Mouse (Mus musculus) heart, embryonic 11.5 days (tissue): ENCODE data around the gene Lypd1. TPM values are rescaled to one million over a fixed set of nuclear protein-coding genes. Genes with fewer than 3 reads are reported as not detected.

ENCODE experiments used
- ATAC-seq: fragments of 200-750 bp; cut with Nextera tagmentation; replicated peaks from 2 replicates; pipeline ENCODE4 v1.8.0; 2017; ENCODE audit warnings: moderate library complexity; ENCODE audit not compliant: insufficient number of reproducible peaks, low FRiP score, low TSS enrichment
- H3K27ac ChIP-seq: fragments of 300-500 bp; sonication (generic); 2 replicates; pipeline ENCODE4 v1.5.1; 2014; ENCODE audit warnings: mild to moderate bottlenecking, low read depth, low read length
- H3K27me3 ChIP-seq: fragments of 300-500 bp; sonication (generic); 2 replicates; pipeline ENCODE4 v1.6.1; 2014; ENCODE audit warnings: mild to moderate bottlenecking, low read length, mixed read lengths; ENCODE audit not compliant: control insufficient read depth, insufficient read depth
- H3K36me3 ChIP-seq: fragments of 300-500 bp; sonication (generic); 2 replicates; pipeline ENCODE4 v1.6.1; 2014; ENCODE audit warnings: mild to moderate bottlenecking, low read length, moderate library complexity, mixed read lengths; ENCODE audit not compliant: control insufficient read depth, insufficient read depth
- H3K4me1 ChIP-seq: fragments of 300-500 bp; sonication (generic); 2 replicates; pipeline ENCODE4 v1.6.1; 2014; ENCODE audit warnings: low read length; ENCODE audit not compliant: control insufficient read depth, insufficient read depth
- H3K4me2 ChIP-seq: fragments of 300-500 bp; sonication (generic); 2 replicates; pipeline ENCODE4 v1.6.1; 2014; ENCODE audit warnings: mild to moderate bottlenecking, moderate library complexity
- H3K4me3 ChIP-seq: fragments of 300-500 bp; sonication (generic); 2 replicates; pipeline ENCODE4 v1.5.1; 2014; ENCODE audit warnings: low read depth, low read length
- H3K9ac ChIP-seq: fragments of 300-500 bp; sonication (generic); 2 replicates; pipeline ENCODE4 v1.6.1; 2014; ENCODE audit warnings: mild to moderate bottlenecking, low read depth, low read length, moderate library complexity
- H3K9me3 ChIP-seq: fragments of 300-500 bp; sonication (generic); replicated peaks from 2 replicates; pipeline ENCODE4 v1.6.1; 2016; ENCODE audit warnings: low read length; ENCODE audit not compliant: control insufficient read depth
- WGBS: fragments of 180-500 bp; shearing (Covaris S2); extraction: QIAGEN DNeasy Blood & Tissue Kit; methylation state at CpG from one replicate; pipeline ENCODE4 v1.1.7; 2014; ENCODE audit not compliant: insufficient replicate concordance; 5-methylcytosine and 5-hydroxymethylcytosine counted together
- polyA plus RNA-seq: library from polyadenylated mRNA; unstranded; fragments of >200 nt; fragmentation: Nextera tagmentation; extraction: Ambion mirVana; gene quantifications from 2 replicates; pipeline ENCODE4 v1.2.1, GENCODE M21; 2014

Lypd1 gene
- 1.1 and 1.4 TPM in 2 replicates for polyA plus RNA-seq

GRCm38 (mm10) chr1:125912601-125913600 is at the start of gene Lypd1:
TSS of gene Lypd1 (minus strand) at chr1:125913101.
- Histone ChIP-seq H3K9ac (peak within 1 kb of the TSS; percentile 49; the same call in 1 of the 2 replicates), H3K4me2 (peak within 1 kb of the TSS; percentile 96), H3K4me1 (peaks cover 17% of the 10 kb centered on the region), H3K27me3 (peaks cover 34% of the 10 kb centered on the region), H3K27ac (no peak within 1 kb of the TSS), H3K36me3 (no peaks in the 10 kb centered on the region), H3K9me3 (no peaks in the 10 kb centered on the region), H3K4me3 (peak within 1 kb of the TSS; percentile 53)
- no peak for ATAC-seq
- WGBS, result 6% methylated on average over 30 of the region's 30 CpGs

- ATAC-seq, result no peak
- no peaks in the 10 kb centered on the region for H3K4me1 ChIP-seq
- no peaks in the 10 kb centered on the region for H3K9me3 ChIP-seq
- H3K27ac ChIP-seq, result no peak overlapping the region
- 49% methylated on average over 3 of the region's 3 CpGs for WGBS
- H3K27me3 ChIP-seq, result no peaks in the 10 kb centered on the region
- no peaks in the 10 kb centered on the region for H3K36me3 ChIP-seq
- H3K4me2 ChIP-seq, result no peak overlapping the region
- H3K4me3 ChIP-seq, result no peak overlapping the region
- H3K9ac ChIP-seq, result no peak overlapping the region
These were observed 38.1 kb upstream of the Lypd1 start for GRCm38 (mm10) chr1:125951026-125951425.

- Histone ChIP-seq H3K4me2 (no peak overlapping the region), H3K36me3 (no peaks in the 10 kb centered on the region), H3K4me3 (no peak overlapping the region), H3K9ac (no peak overlapping the region), H3K9me3 (no peaks in the 10 kb centered on the region), H3K27ac (no peak overlapping the region), H3K27me3 (no peaks in the 10 kb centered on the region), H3K4me1 (no peaks in the 10 kb centered on the region)
- no peak for ATAC-seq
- 74% methylated on average over 6 of the region's 6 CpGs for WGBS
These were observed 36.2 kb upstream of the Lypd1 start for GRCm38 (mm10) chr1:125949076-125949475.

GRCm38 (mm10) chr1:125945136-125945535 is 32.2 kb upstream of the Lypd1 start:
- WGBS, result 70% methylated on average over 9 of the region's 9 CpGs
- no peaks in the 10 kb centered on the region for H3K4me1 ChIP-seq
- H3K27me3 ChIP-seq, result no peaks in the 10 kb centered on the region
- no peak overlapping the region for H3K4me3 ChIP-seq
- no peaks in the 10 kb centered on the region for H3K9me3 ChIP-seq
- H3K36me3 ChIP-seq, result no peaks in the 10 kb centered on the region
- ATAC-seq, result no peak
- no peak overlapping the region for H3K9ac ChIP-seq
- no peak overlapping the region for H3K27ac ChIP-seq
- no peak overlapping the region for H3K4me2 ChIP-seq

- Histone ChIP-seq H3K9me3 (no peaks in the 10 kb centered on the region), H3K9ac (no peak overlapping the region), H3K4me3 (no peak overlapping the region), H3K27ac (no peak overlapping the region), H3K36me3 (no peaks in the 10 kb centered on the region), H3K4me1 (no peaks in the 10 kb centered on the region), H3K4me2 (no peak overlapping the region), H3K27me3 (no peaks in the 10 kb centered on the region)
- WGBS, result 72% methylated on average over 1 of the region's 1 CpGs
- no peak for ATAC-seq
These were observed 30.4 kb upstream of the Lypd1 start for GRCm38 (mm10) chr1:125943305-125943704.

GRCm38 (mm10) chr1:125925486-125925885 is 12.6 kb upstream of the Lypd1 start:
- Histone ChIP-seq H3K27ac (no peak overlapping the region), H3K9ac (no peak overlapping the region), H3K4me1 (no peaks in the 10 kb centered on the region), H3K4me3 (no peak overlapping the region), H3K36me3 (no peaks in the 10 kb centered on the region), H3K27me3 (no peaks in the 10 kb centered on the region), H3K9me3 (no peaks in the 10 kb centered on the region), H3K4me2 (no peak overlapping the region)
- no peak for ATAC-seq
- WGBS, result 90% methylated on average over 10 of the region's 10 CpGs

GRCm38 (mm10) chr1:125923062-125923461 is 10.2 kb upstream of the Lypd1 start:
- no peak overlapping the region for H3K4me2 ChIP-seq
- no peaks in the 10 kb centered on the region for H3K27me3 ChIP-seq
- H3K27ac ChIP-seq, result no peak overlapping the region
- WGBS, result 68% methylated on average over 2 of the region's 2 CpGs
- no peak overlapping the region for H3K9ac ChIP-seq
- ATAC-seq, result no peak
- H3K4me1 ChIP-seq, result no peaks in the 10 kb centered on the region
- H3K36me3 ChIP-seq, result no peaks in the 10 kb centered on the region
- H3K4me3 ChIP-seq, result no peak overlapping the region
- H3K9me3 ChIP-seq, result no peaks in the 10 kb centered on the region

- no peak overlapping the region for H3K4me3 ChIP-seq
- no peaks in the 10 kb centered on the region for H3K9me3 ChIP-seq
- no peaks in the 10 kb centered on the region for H3K4me1 ChIP-seq
- no peak overlapping the region for H3K9ac ChIP-seq
- H3K27me3 ChIP-seq, result peaks cover under 1% of the 10 kb centered on the region; the same call in 1 of the 2 replicates
- WGBS, result 85% methylated on average over 3 of the region's 3 CpGs
- H3K27ac ChIP-seq, result no peak overlapping the region
- no peaks in the 10 kb centered on the region for H3K36me3 ChIP-seq
- no peak for ATAC-seq
- no peak overlapping the region for H3K4me2 ChIP-seq
These were observed 7.8 kb upstream of the Lypd1 start for GRCm38 (mm10) chr1:125920696-125921095.
